In genomic region chr9:31279885-31280365, GRCm38 (mm10) we compare ENCODE assay signal across 8 mouse cellular contexts. TPM values are rescaled to one million over a fixed set of nuclear protein-coding genes. Genes with fewer than 3 reads are reported as not detected.
DNase-seq lines count a peak whose midpoint lies in the region; ATAC-seq and TF ChIP-seq lines count a peak whose summit lies in the region.

No protein-coding gene starts in this region.

- H3K9me3 ChIP-seq in heart, postnatal 0 days (replicated peaks; ENCODE audit: control insufficient read depth, low read length) = no peaks in the 10 kb centered on the region
- H3K9me3 ChIP-seq in liver, embryonic 11.5 days (ENCODE audit: control insufficient read depth, low read length) = no peaks in the 10 kb centered on the region

- DNase-seq in testis, postnatal 14 days (ENCODE audit: low spot score) = no peak
- DNase-seq in heart, postnatal 0 days (ENCODE audit: low spot score) = no peak
- DNase-seq in liver, embryonic 11.5 days (ENCODE audit: low spot score) = peak; percentile 89
- DNase-seq in yolk sac, embryonic 10.5 days (ENCODE audit: low spot score) = peak; percentile 93
- no peak for DNase-seq in natural killer cell, adult 2 months (ENCODE audit: low spot score in 2 of 2)

- WGBS in heart, postnatal 0 days = 1% methylated on average over 25 of the region's 25 CpGs
- WGBS in liver, embryonic 11.5 days = under 1% methylated on average over 25 of the region's 25 CpGs

- H3K36me3 ChIP-seq in testis, adult 2 months (ENCODE audit: control insufficient read depth, insufficient read depth, low read length) = no peaks in the 10 kb centered on the region
- H3K36me3 ChIP-seq in heart, postnatal 0 days (replicated peaks; ENCODE audit: control insufficient read depth, insufficient read depth, low read length) = no peaks in the 10 kb centered on the region
- H3K36me3 ChIP-seq in liver, embryonic 11.5 days (ENCODE audit: control insufficient read depth, insufficient read depth, low read length) = no peaks in the 10 kb centered on the region

- no peaks in the 10 kb centered on the region for H3K27me3 ChIP-seq in testis, adult 2 months (ENCODE audit: control insufficient read depth, insufficient read depth, low read length)
- H3K27me3 ChIP-seq in heart, postnatal 0 days (ENCODE audit: control insufficient read depth, insufficient read depth, low read length) = no peaks in the 10 kb centered on the region
- no peaks in the 10 kb centered on the region for H3K27me3 ChIP-seq in liver, embryonic 11.5 days (replicated peaks; ENCODE audit: control insufficient read depth, insufficient read depth, low read length)

- peak; percentile 76 for ATAC-seq in heart, postnatal 0 days (ENCODE audit: insufficient read depth, low read depth)
- peak; percentile 83 for ATAC-seq in liver, embryonic 11.5 days (replicated peaks; ENCODE audit: low FRiP score)
- ATAC-seq in monocyte, adult 5-6 weeks (replicated peaks; ENCODE audit: insufficient number of reproducible peaks, low FRiP score, low TSS enrichment, poor library complexity, severe bottlenecking) = peak; percentile 63

- peak overlapping the region; percentile 100 for H3K27ac ChIP-seq in testis, adult 2 months (ENCODE audit: control insufficient read depth, insufficient read depth, low read depth, low read length)
- H3K27ac ChIP-seq in brown adipose tissue, adult 24 weeks (replicated peaks; ENCODE audit: low read depth, low read length) = peak overlapping the region; percentile 94
- H3K27ac ChIP-seq in heart, postnatal 0 days (ENCODE audit: low read depth) = peak overlapping the region; percentile 99
- H3K27ac ChIP-seq in liver, embryonic 11.5 days (ENCODE audit: low read depth, low read length) = peak overlapping the region; percentile 97

- no peak; the same call in 1 of the 2 replicates for TF ChIP-seq EP300 in heart, postnatal 0 days (IDR thresholded peaks at IDR 0.05; ENCODE audit: low read depth)

- H3K4me1 ChIP-seq in testis, adult 2 months (ENCODE audit: control insufficient read depth, insufficient read depth, low read length) = peaks cover 19% of the 10 kb centered on the region
- peaks cover 12% of the 10 kb centered on the region; the same call in 1 of the 2 replicates for H3K4me1 ChIP-seq in brown adipose tissue, adult 24 weeks (ENCODE audit: control insufficient read depth, insufficient read depth, insufficient read length, low read length)
- peaks cover 7% of the 10 kb centered on the region; the same call in 1 of the 2 replicates for H3K4me1 ChIP-seq in heart, postnatal 0 days (ENCODE audit: control insufficient read depth, insufficient read depth)
- H3K4me1 ChIP-seq in liver, embryonic 11.5 days (replicated peaks; ENCODE audit: control insufficient read depth, insufficient read depth, low read length) = peaks cover 35% of the 10 kb centered on the region

- H3K4me2 ChIP-seq in heart, postnatal 0 days (ENCODE audit: low read depth, low read length) = peak overlapping the region; percentile 84
- peak overlapping the region; percentile 85 for H3K4me2 ChIP-seq in liver, embryonic 11.5 days

- peak; percentile 78 for TF ChIP-seq POLR2A in testis, adult 2 months (IDR thresholded peaks at IDR 0.05; ENCODE audit: control insufficient read depth, low read depth, low read length)

- TF ChIP-seq CTCF in testis, adult 2 months (IDR thresholded peaks at IDR 0.05; ENCODE audit: control insufficient read depth, insufficient read depth, insufficient replicate concordance, low read depth, low read length) = no peak
- TF ChIP-seq CTCF in heart, postnatal 0 days (IDR thresholded peaks at IDR 0.05; ENCODE audit: low read depth) = no peak

- peak overlapping the region; percentile 97 for H3K4me3 ChIP-seq in testis, adult 2 months (ENCODE audit: control insufficient read depth, low read depth, low read length)
- peak overlapping the region; percentile 67 for H3K4me3 ChIP-seq in brown adipose tissue, adult 24 weeks (ENCODE audit: insufficient read depth, low read depth, low read length)
- peak overlapping the region; percentile 77 for H3K4me3 ChIP-seq in heart, postnatal 0 days (ENCODE audit: low read depth, low read length)
- H3K4me3 ChIP-seq in liver, embryonic 11.5 days (ENCODE audit: low read depth, low read length) = peak overlapping the region; percentile 81

- peak overlapping the region; percentile 89 for H3K9ac ChIP-seq in heart, postnatal 0 days (replicated peaks; ENCODE audit: low read depth, low read length)
- peak overlapping the region; percentile 97 for H3K9ac ChIP-seq in liver, embryonic 11.5 days (ENCODE audit: low read depth, low read length)

RNA-seq across cellular contexts. Expression of gene Prdm10, which starts 0.4 kb away (rescaled TPM):
- polyA plus RNA-seq in testis, adult 2 months (2012; rRNA removed) = 4.7 and 5.1 TPM in 2 replicates
- polyA plus RNA-seq in brown adipose tissue, adult 24 weeks (2012; ENCODE audit: insufficient read depth, insufficient read length, missing spikeins) = 1.7 and 2.3 TPM in 2 replicates
- total RNA-seq in heart, postnatal 0 days (2014; rRNA removed; ENCODE audit: low replicate concordance) = 2.6 and 5.8 TPM in 2 replicates
- polyA plus RNA-seq in heart, postnatal 0 days (2015; fragmentation: Nextera tagmentation; extraction: Ambion mirVana) = 1.2 and 1.3 TPM in 2 replicates
- polyA plus RNA-seq in liver, embryonic 11.5 days (2014; fragmentation: Nextera tagmentation; extraction: Ambion mirVana) = 5.7 and 6.5 TPM in 2 replicates
- total RNA-seq in monocyte, adult 5-6 weeks (2017) = 7.1 to 16.9 TPM (median 9.6 TPM) in 3 replicates

Comparison
In these comparisons a context has a peak if more than half of its experiments do, and no peak if none do; other contexts are left out.
1. DNase-seq: peak in liver, embryonic 11.5 days (single experiment) and yolk sac, embryonic 10.5 days (single experiment); none in testis, postnatal 14 days (single experiment), heart, postnatal 0 days (single experiment) and natural killer cell, adult 2 months (0 of 2).
2. Peak in every context shown above with its lines, with median percentiles within 50 percentile points of each other: H3K27ac ChIP-seq, H3K4me3 ChIP-seq and ATAC-seq.